Mouse (Mus musculus) cortical plate, adult 2 months (tissue): ENCODE data around the gene Sucla2. TPM values are rescaled to one million over a fixed set of nuclear protein-coding genes. Genes with fewer than 3 reads are reported as not detected.

Experiments
- H3K27ac ChIP-seq: fragments of 200-500 bp; 2 replicates; pipeline ENCODE4 v1.5.1; 2012; ENCODE audit warnings: low read length, control low read depth, inconsistent platforms; ENCODE audit not compliant: insufficient read depth
- H3K4me1 ChIP-seq: fragments of 200-500 bp; 2 replicates; pipeline ENCODE4 v1.6.1; 2011; ENCODE audit warnings: low read length; ENCODE audit not compliant: control insufficient read depth, insufficient read depth
- H3K4me3 ChIP-seq: fragments of 200-500 bp; 2 replicates; pipeline ENCODE4 v1.5.1; 2011; ENCODE audit warnings: mild to moderate bottlenecking, low read length, control low read depth; ENCODE audit not compliant: insufficient read depth
- CTCF ChIP-seq: fragments of 200-500 bp; IDR thresholded peaks from 2 replicates; pipeline ENCODE4 v1.5.1; 2011; ENCODE audit warnings: mild to moderate bottlenecking, control low read depth, low read length; ENCODE audit not compliant: insufficient read depth; ENCODE audit errors: extremely low read depth
- POLR2A ChIP-seq: fragments of 200-500 bp; IDR thresholded peaks from 2 replicates; pipeline ENCODE4 v1.6.1; 2011; ENCODE audit warnings: mild to moderate bottlenecking, low read length, control low read depth; ENCODE audit not compliant: insufficient read depth; ENCODE audit errors: extremely low read depth
- polyA plus RNA-seq: library from polyadenylated mRNA; depleted of rRNA; stranded (reverse); fragments of >200 nt; gene quantifications from 2 replicates; pipeline ENCODE4 v1.2.3, GENCODE M21; 2012

Gene Sucla2
- polyA plus RNA-seq, 1 experiment = 115 TPM

DNA sequence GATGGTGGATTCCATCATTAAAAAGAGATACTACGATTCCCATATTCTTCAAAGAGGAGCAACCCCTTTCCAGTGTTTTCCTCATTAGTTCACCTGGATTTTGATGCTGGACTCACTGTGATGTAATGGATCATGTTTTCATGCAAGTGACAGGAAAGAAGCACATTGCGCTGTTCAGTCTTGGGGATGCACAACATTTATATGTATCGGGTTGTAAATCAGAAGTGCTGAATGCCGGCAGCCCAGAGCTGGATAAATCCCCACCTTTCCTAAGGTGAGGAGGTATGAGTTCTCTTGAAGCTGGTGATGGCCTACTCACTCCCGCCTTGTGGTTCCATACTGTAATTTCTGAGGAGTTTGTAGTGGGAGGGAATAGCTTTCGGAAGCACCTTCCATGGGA, 31.8 kb upstream of the Sucla2 start:
- Histone ChIP-seq H3K27ac (no peak overlapping the region), H3K4me1 (no peaks in the 10 kb centered on the region), H3K4me3 (no peak overlapping the region)
- TF ChIP-seq POLR2A = no peak
- TF ChIP-seq CTCF = no peak

DNA sequence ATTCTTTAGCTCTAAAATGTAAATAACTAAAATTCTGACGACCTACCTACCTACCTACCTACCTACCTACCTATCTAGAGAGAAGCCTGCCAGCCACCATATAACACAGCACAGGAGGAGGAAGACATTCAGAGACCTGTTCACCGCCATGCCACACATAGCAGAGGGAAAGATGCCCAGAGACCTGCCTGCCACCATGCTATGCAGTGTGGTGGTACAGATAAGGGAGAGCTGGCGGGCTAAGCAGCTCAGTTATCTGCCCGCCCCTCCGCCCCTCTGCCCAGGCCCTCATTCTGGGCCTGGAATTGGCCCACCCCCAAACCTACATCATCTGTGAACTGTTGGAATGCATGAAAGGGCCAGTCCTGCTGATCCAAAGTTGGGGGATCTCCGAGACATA, 31.0 kb upstream of the Sucla2 start:
- H3K27ac ChIP-seq = no peak overlapping the region
- H3K4me1 ChIP-seq = no peaks in the 10 kb centered on the region
- TF ChIP-seq CTCF (no peak), POLR2A (no peak)
- no peak overlapping the region for H3K4me3 ChIP-seq

DNA sequence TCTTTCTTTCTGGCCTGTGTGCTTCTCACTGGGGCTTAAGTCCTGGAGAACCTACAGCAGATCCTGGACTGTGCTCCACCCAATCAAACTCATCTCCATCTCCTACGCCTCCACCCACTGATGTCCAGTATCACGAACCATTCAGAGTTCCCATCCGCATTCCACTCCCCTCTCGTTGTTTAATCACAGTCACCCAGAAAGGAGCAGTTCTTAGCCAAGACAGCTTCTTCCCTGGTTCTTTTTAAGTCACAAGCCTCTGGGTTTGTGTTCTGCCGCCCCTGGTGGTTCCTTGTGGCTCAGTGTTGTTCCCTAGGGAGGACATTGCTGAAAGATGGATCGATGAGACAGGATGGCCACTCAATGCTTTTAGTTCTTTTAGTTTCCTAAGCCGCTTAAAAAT, 29.4 kb upstream of the Sucla2 start:
- no peak overlapping the region for H3K27ac ChIP-seq
- no peak for TF ChIP-seq POLR2A
- no peak for TF ChIP-seq CTCF
- no peak overlapping the region for H3K4me3 ChIP-seq
- H3K4me1 ChIP-seq = no peaks in the 10 kb centered on the region

DNA sequence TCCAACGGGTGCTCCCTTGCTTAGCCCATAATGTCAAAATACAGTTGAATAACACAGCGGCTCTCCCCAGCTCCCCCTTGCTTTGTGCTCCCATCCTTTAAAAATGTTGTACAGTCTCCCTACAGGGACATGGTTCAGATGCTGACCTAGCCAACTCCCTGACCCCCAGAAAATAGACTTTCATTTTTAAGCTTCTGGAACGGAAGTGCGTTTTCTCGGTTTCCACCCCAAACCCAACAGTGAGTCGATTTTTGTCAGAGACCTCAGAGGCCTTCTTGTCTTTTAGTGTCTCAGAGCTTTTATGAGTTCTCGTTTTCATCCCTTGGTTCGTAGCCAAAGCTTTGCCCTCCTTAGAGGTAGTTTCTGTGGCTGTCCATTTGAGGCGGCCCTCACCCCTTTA, 23.8 kb upstream of the Sucla2 start:
- no peak overlapping the region for H3K4me3 ChIP-seq
- TF ChIP-seq CTCF = no peak
- TF ChIP-seq POLR2A = no peak
- H3K27ac ChIP-seq = no peak overlapping the region
- H3K4me1 ChIP-seq = no peaks in the 10 kb centered on the region; the same call in 1 of the 2 replicates

DNA sequence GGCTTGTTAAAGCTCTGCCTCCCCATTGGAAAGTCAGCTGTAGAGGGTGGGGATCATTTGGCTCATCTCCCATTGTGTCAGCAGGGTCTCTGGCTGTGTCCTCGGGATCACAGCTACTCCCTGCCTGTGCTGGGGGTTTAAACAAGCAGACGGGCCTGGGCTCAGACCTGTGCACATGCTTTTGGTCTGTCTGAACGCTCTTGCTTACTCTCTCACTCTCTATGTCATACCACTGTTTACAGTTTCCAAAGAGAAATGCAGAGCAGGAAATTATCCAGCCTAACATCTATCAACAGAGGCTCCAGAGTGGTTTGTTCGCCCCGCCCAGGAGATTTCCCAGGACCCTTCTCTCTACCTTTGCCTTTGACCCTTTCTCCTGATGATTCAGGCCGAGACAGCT, 23.4 kb upstream of the Sucla2 start:
- no peak overlapping the region for H3K27ac ChIP-seq
- no peak overlapping the region for H3K4me3 ChIP-seq
- H3K4me1 ChIP-seq = no peaks in the 10 kb centered on the region; the same call in 1 of the 2 replicates

DNA sequence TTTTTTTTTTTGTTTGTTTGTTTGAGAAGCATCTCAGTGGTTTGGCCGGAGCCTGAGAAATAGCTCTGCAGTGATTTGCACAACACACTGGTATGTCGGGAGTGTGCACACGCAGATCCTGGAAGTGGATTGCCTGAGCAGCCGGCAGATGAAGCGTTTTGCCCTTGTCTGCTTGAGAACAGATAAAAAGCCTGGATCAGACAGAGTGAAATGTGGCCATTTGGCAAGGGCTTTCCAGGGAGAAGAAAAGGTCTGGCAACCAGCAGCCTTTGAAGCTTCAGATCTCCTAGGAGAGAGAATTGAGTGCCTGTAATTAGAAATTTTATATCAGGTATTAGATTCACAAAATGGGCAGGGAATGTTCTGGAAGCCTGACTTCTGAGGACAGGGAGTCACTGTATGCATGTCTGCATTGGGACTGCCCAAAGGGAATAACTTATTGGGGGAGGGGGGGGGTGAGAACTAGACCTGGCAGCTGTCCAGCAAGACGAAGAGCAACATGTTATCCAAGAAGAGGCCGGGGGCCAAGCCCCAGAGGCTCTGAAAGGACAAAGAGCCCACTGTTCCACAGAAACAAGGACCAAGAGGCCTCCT, 22.4 kb upstream of the Sucla2 start:
- Histone ChIP-seq H3K4me1 (no peaks in the 10 kb centered on the region; the same call in 1 of the 2 replicates), H3K27ac (peak overlapping the region; percentile 49), H3K4me3 (no peak overlapping the region)
- TF ChIP-seq CTCF (no peak), POLR2A (no peak)

More for the DNA sequence above, 23.4 kb upstream of the Sucla2 start:
- TF ChIP-seq CTCF = no peak
- TF ChIP-seq POLR2A = no peak

DNA sequence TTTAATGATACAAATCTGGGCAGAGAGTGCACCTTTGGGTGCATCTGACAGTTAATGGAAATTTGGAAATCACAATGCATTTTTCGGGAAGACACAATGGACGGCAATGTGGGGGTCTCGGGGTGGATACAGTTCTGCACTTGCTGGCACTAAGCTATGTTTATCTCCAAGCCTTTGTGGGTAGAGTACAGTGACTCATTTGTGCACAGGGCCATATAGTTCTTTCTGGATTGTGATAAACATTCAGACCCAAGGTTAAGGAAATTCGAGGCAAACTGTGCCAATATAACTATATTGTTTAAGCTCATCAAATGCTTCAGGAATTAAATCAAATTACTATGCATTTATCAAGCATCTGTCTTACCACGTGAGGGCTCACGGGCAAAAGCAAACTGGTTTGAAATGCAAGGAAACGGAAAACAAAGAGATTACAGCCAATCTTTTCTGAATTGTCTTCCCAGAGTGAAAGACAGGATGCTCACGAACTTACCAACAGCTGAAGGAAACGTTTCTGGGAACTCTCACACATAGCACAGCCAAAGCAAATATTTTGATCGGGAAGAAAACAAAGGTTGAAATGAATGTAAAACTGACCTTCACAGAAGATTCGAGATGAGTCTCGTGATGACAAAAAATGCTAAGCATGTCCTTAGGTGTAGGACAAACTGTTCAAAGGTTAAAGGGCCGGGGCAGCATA, 21.7 kb upstream of the Sucla2 start:
- H3K4me3 ChIP-seq = no peak overlapping the region
- no peaks in the 10 kb centered on the region; the same call in 1 of the 2 replicates for H3K4me1 ChIP-seq
- H3K27ac ChIP-seq = peak overlapping the region; percentile 49
- no peak for TF ChIP-seq CTCF

- no peak for TF ChIP-seq CTCF
- no peak for TF ChIP-seq POLR2A
- H3K4me1 ChIP-seq = peaks cover 4% of the 10 kb centered on the region; the same call in 1 of the 2 replicates
- H3K27ac ChIP-seq = no peak overlapping the region
- no peak overlapping the region for H3K4me3 ChIP-seq
Observed at GRCm38 (mm10) chr14:73506283-73506682, 18.8 kb upstream of the Sucla2 start.

- H3K4me3 ChIP-seq = no peak overlapping the region
- no peak overlapping the region for H3K27ac ChIP-seq
- H3K4me1 ChIP-seq = peaks cover 4% of the 10 kb centered on the region; the same call in 1 of the 2 replicates
- TF ChIP-seq POLR2A (no peak), CTCF (no peak)
Observed at GRCm38 (mm10) chr14:73507200-73507599, 17.9 kb upstream of the Sucla2 start.
